Mouse (Mus musculus) stomach, embryonic 14.5 days (tissue): ENCODE data around the gene Rab27a. TPM values are rescaled to one million over a fixed set of nuclear protein-coding genes. Genes with fewer than 3 reads are reported as not detected.

Experiments used
- ATAC-seq: fragments of 200-750 bp; cut with Nextera tagmentation; 2 replicates; pipeline ENCODE4 v1.8.0; 2017; ENCODE audit warnings: low read depth, moderate TSS enrichment; ENCODE audit not compliant: insufficient number of reproducible peaks, insufficient read depth, low FRiP score
- H3K27ac ChIP-seq: fragments of 300-500 bp; sonication (generic); 2 replicates; pipeline ENCODE4 v1.5.1; 2014; ENCODE audit warnings: mild to moderate bottlenecking, low read length, moderate library complexity, mixed read lengths
- H3K27me3 ChIP-seq: fragments of 300-500 bp; sonication (generic); 2 replicates; pipeline ENCODE4 v1.6.1; 2014; ENCODE audit warnings: low read length, control low read depth, mixed read lengths; ENCODE audit not compliant: control insufficient read depth, insufficient read depth
- H3K36me3 ChIP-seq: fragments of 300-500 bp; sonication (generic); 2 replicates; pipeline ENCODE4 v1.6.1; 2014; ENCODE audit warnings: mild to moderate bottlenecking, control low read depth, low read length, moderate library complexity, mixed read lengths; ENCODE audit not compliant: control insufficient read depth, insufficient read depth
- H3K4me1 ChIP-seq: fragments of 300-500 bp; sonication (generic); 2 replicates; pipeline ENCODE4 v1.6.1; 2014; ENCODE audit warnings: low read length, control low read depth, mixed read lengths; ENCODE audit not compliant: control insufficient read depth, insufficient read depth
- H3K4me2 ChIP-seq: fragments of 300-500 bp; sonication (generic); replicated peaks from 2 replicates; pipeline ENCODE4 v1.6.1; 2014; ENCODE audit warnings: low read depth, low read length, control low read depth
- H3K4me3 ChIP-seq: fragments of 300-500 bp; sonication (generic); 2 replicates; pipeline ENCODE4 v1.5.1; 2014; ENCODE audit warnings: low read depth, low read length, control low read depth
- H3K9ac ChIP-seq: fragments of 300-500 bp; sonication (generic); replicated peaks from 2 replicates; pipeline ENCODE4 v1.6.1; 2014; ENCODE audit warnings: low read depth, mild to moderate bottlenecking, control low read depth, low read length, moderate library complexity, mixed read lengths
- H3K9me3 ChIP-seq: fragments of 300-500 bp; sonication (generic); 2 replicates; pipeline ENCODE4 v1.6.1; 2016; ENCODE audit warnings: low read depth, low read length, control low read depth; ENCODE audit not compliant: control insufficient read depth
- whole genome bisulfite sequencing: fragments of 180-500 bp; shearing (Covaris S2); extraction: QIAGEN DNeasy Blood & Tissue Kit; methylation state at CpG from one replicate; pipeline ENCODE4 v1.1.7; 2014; 5-methylcytosine and 5-hydroxymethylcytosine counted together
- polyA plus RNA-seq: library from polyadenylated mRNA; unstranded; fragments of >200 nt; fragmentation: Nextera tagmentation; extraction: Ambion mirVana; gene quantifications from 2 replicates; pipeline ENCODE4 v1.2.1, GENCODE M21; 2014

Gene Rab27a
- polyA plus RNA-seq, 1 experiment from 2014 or later = 5.4 TPM

GRCm38 (mm10) chr9:73006175-73006574 is 38.5 kb upstream of the Rab27a start:
- ATAC-seq = no peak
- Histone ChIP-seq H3K4me3 (no peak overlapping the region), H3K27me3 (no peaks in the 10 kb centered on the region), H3K9ac (no peak overlapping the region), H3K36me3 (peaks cover 3% of the 10 kb centered on the region; the same call in 1 of the 2 replicates), H3K27ac (no peak overlapping the region), H3K4me2 (no peak overlapping the region), H3K4me1 (no peaks in the 10 kb centered on the region), H3K9me3 (no peaks in the 10 kb centered on the region)
- 96% methylated on average over 3 of the region's 3 CpGs for WGBS

GRCm38 (mm10) chr9:73008384-73008783 is 36.3 kb upstream of the Rab27a start:
- no peaks in the 10 kb centered on the region for H3K4me1 ChIP-seq
- no peak overlapping the region for H3K4me3 ChIP-seq
- WGBS = 64% methylated on average over 3 of the region's 3 CpGs
- H3K4me2 ChIP-seq = no peak overlapping the region
- peaks cover 3% of the 10 kb centered on the region; the same call in 1 of the 2 replicates for H3K36me3 ChIP-seq
- H3K9me3 ChIP-seq = no peaks in the 10 kb centered on the region
- no peaks in the 10 kb centered on the region for H3K27me3 ChIP-seq
- no peak overlapping the region for H3K27ac ChIP-seq
- no peak for ATAC-seq
- no peak overlapping the region for H3K9ac ChIP-seq

GRCm38 (mm10) chr9:73012629-73013028 is 32.0 kb upstream of the Rab27a start:
- 88% methylated on average over 4 of the region's 4 CpGs for WGBS
- no peak overlapping the region for H3K27ac ChIP-seq
- no peaks in the 10 kb centered on the region for H3K9me3 ChIP-seq
- no peak for ATAC-seq
- no peak overlapping the region for H3K4me3 ChIP-seq
- H3K27me3 ChIP-seq = no peaks in the 10 kb centered on the region
- H3K4me2 ChIP-seq = no peak overlapping the region
- H3K9ac ChIP-seq = no peak overlapping the region
- no peaks in the 10 kb centered on the region for H3K4me1 ChIP-seq
- H3K36me3 ChIP-seq = peaks cover 19% of the 10 kb centered on the region

- H3K4me1 ChIP-seq = no peaks in the 10 kb centered on the region
- no peak overlapping the region for H3K4me2 ChIP-seq
- 73% methylated on average over 13 of the region's 13 CpGs for WGBS
- no peaks in the 10 kb centered on the region for H3K27me3 ChIP-seq
- H3K36me3 ChIP-seq = peaks cover 19% of the 10 kb centered on the region
- no peak overlapping the region for H3K27ac ChIP-seq
- H3K4me3 ChIP-seq = no peak overlapping the region
- no peak for ATAC-seq
- no peaks in the 10 kb centered on the region for H3K9me3 ChIP-seq
- no peak overlapping the region for H3K9ac ChIP-seq
These were observed 29.9 kb upstream of the Rab27a start for GRCm38 (mm10) chr9:73014724-73015123.

GRCm38 (mm10) chr9:73019841-73020240 is 24.8 kb upstream of the Rab27a start:
- H3K36me3 ChIP-seq = peaks cover 21% of the 10 kb centered on the region
- H3K9ac ChIP-seq = no peak overlapping the region
- H3K4me3 ChIP-seq = no peak overlapping the region
- H3K27ac ChIP-seq = no peak overlapping the region
- 92% methylated on average over 10 of the region's 10 CpGs for WGBS
- H3K27me3 ChIP-seq = no peaks in the 10 kb centered on the region
- H3K4me2 ChIP-seq = no peak overlapping the region
- ATAC-seq = no peak
- no peaks in the 10 kb centered on the region for H3K9me3 ChIP-seq
- no peaks in the 10 kb centered on the region for H3K4me1 ChIP-seq

- Histone ChIP-seq H3K27ac (no peak overlapping the region), H3K27me3 (no peaks in the 10 kb centered on the region), H3K36me3 (peaks cover 17% of the 10 kb centered on the region), H3K4me2 (no peak overlapping the region), H3K9me3 (no peaks in the 10 kb centered on the region), H3K9ac (no peak overlapping the region), H3K4me3 (no peak overlapping the region), H3K4me1 (no peaks in the 10 kb centered on the region)
- ATAC-seq = no peak
- WGBS = 89% methylated on average over 5 of the region's 5 CpGs
These were observed 24.0 kb upstream of the Rab27a start for GRCm38 (mm10) chr9:73020566-73021097.

GRCm38 (mm10) chr9:73025818-73026636 is 18.6 kb upstream of the Rab27a start:
- no peak for ATAC-seq

GRCm38 (mm10) chr9:73030443-73030842 is 14.2 kb upstream of the Rab27a start:
- Histone ChIP-seq H3K9ac (no peak overlapping the region), H3K27ac (no peak overlapping the region), H3K4me1 (no peaks in the 10 kb centered on the region), H3K27me3 (no peaks in the 10 kb centered on the region), H3K4me2 (no peak overlapping the region), H3K9me3 (no peaks in the 10 kb centered on the region), H3K4me3 (no peak overlapping the region), H3K36me3 (peaks cover 21% of the 10 kb centered on the region)
- no peak for ATAC-seq
- whole genome bisulfite sequencing = 88% methylated on average over 1 of the region's 1 CpGs

More at GRCm38 (mm10) chr9:73025818-73026636, 18.6 kb upstream of the Rab27a start:
- no peak overlapping the region for H3K27ac ChIP-seq
- no peaks in the 10 kb centered on the region for H3K4me1 ChIP-seq
- no peaks in the 10 kb centered on the region for H3K27me3 ChIP-seq
- H3K9me3 ChIP-seq = no peaks in the 10 kb centered on the region
- H3K4me3 ChIP-seq = no peak overlapping the region
- no peak overlapping the region; the same call in 1 of the 2 replicates for H3K9ac ChIP-seq
- no peak overlapping the region for H3K4me2 ChIP-seq
- WGBS = 25% methylated on average over 17 of the region's 17 CpGs
- H3K36me3 ChIP-seq = peaks cover 12% of the 10 kb centered on the region; the same call in 1 of the 2 replicates
